Mouse (Mus musculus) lung, adult 2 months (tissue): Measurements from ENCODE around the gene Cd300e.
A peak's percentile ranks its signal among the peaks of the same experiment; 100 is the strongest.

Source experiments
- CTCF ChIP-seq: fragments of 200-500 bp; IDR thresholded peaks from 2 replicates; pipeline ENCODE4 v1.5.1; 2011; ENCODE audit warnings: mild to moderate bottlenecking, low read length, control low read depth; ENCODE audit not compliant: insufficient read depth
- POLR2A ChIP-seq: fragments of 200-500 bp; IDR thresholded peaks from 2 replicates; pipeline ENCODE4 v1.6.1; 2011; ENCODE audit warnings: low read depth, mild to moderate bottlenecking, control low read depth, low read length, borderline replicate concordance; ENCODE audit errors: extremely low read depth

DNA sequence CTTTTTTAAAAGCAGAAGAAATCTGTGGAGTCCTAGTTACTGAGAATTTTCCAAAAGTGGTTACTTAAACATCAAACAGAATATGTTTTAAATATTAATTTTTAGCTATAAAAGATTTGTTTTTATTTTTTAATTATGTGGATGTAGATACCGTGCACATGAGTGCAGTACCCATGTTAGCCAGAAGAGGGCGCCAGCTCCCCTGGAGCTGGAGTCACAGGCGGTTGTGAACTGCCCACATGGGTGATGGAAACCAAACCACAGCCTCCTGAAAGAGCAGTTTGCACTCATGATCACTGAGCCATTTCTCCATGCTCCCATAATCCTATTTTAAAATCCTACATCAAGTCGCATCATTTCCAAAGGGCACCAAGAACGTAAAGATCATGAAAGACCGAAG lies 27.9 kb upstream of the Cd300e start:
- TF ChIP-seq POLR2A (no peak), CTCF (peak; percentile 44)
